Mouse (Mus musculus) embryonic stem cell, embryonic (primary cell): ENCODE data around the gene Eif5a.

Experiments used
- CTCF ChIA-PET, 4 experiments: fragments of 300-600 bp in 2 of 4; fragments of 350-600 bp in 2 of 4; sonication (Branson Sonifier 250); formaldehyde crosslinking; loops; one replicate each; lab custom pipeline; 2022; ENCODE audit warnings: inconsistent platforms in 2 of 4; lab: Charles Lee
- POLR2A ChIA-PET, 4 experiments: fragments of 300-600 bp in 2 of 4; fragments of 350-600 bp in 2 of 4; sonication (Branson Sonifier 250); formaldehyde crosslinking; loops; one replicate each; lab custom pipeline; 2022; ENCODE audit warnings: antibody characterized with exemption in 4 of 4, inconsistent platforms in 1 of 4; lab: Charles Lee

Eif5a gene

GRCm38 (mm10) chr11:69886907-69887635, 34.7 kb downstream of the Eif5a start:
- ChIA-PET POLR2A (interaction anchor here in 3 of 4 experiments (0.5 to 7.8 kb wide), 27 partner anchors 9 to 333 kb away, joined by 3 to 53 read pairs (median 4); partner anchors contain the start of genes Eif5a (in 3 of the 3), 2810408A11Rik (in 2 of the 3), Neurl4 (in 2 of the 3) and Tmem95 (in 2 of the 3)), CTCF (interaction anchor here (0.5 to 4.2 kb wide), 40 partner anchors 8 to 459 kb away, joined by 3 to 28 read pairs (median 4); partner anchors contain the start of genes 2810408A11Rik (in 2 of the 4), Neurl4 (in 2 of the 4), Slc2a4 (in 2 of the 4) and Tmem95 (in 2 of the 4))

GRCm38 (mm10) chr11:69884663-69885062, 37.1 kb downstream of the Eif5a start:
- POLR2A ChIA-PET = interaction anchor here in 1 of 4 experiments (1.9 kb wide), 1 partner anchor 125 kb away, joined by 8 read pairs; no protein-coding TSS in a partner anchor

GRCm38 (mm10) chr11:69884240-69884639, 37.5 kb downstream of the Eif5a start:
- ChIA-PET CTCF (interaction anchor here in 2 of 4 experiments (0.7 to 4.2 kb wide), 11 partner anchors 8 to 150 kb away, joined by 3 to 28 read pairs (median 4); partner anchors contain the start of genes Tmem102 (in 1 of the 2), Tmem95 (in 1 of the 2) and Ybx2 (in 1 of the 2)), POLR2A (interaction anchor here in 2 of 4 experiments (0.6 to 1.9 kb wide), 5 partner anchors 14 to 125 kb away, joined by 3 to 8 read pairs (median 4); partner anchors contain the start of genes Nlgn2 (in 2 of the 2), Eif5a (in 1 of the 2) and Tmem256 (in 1 of the 2))

More at GRCm38 (mm10) chr11:69884663-69885062, 37.1 kb downstream of the Eif5a start:
- CTCF ChIA-PET = interaction anchor here in 2 of 4 experiments (1.0 to 4.2 kb wide), 4 partner anchors 8 to 150 kb away, joined by 3 to 28 read pairs (median 4); partner anchors contain the start of gene Tmem95 (in 1 of the 2)

- ChIA-PET CTCF (interaction anchor here (0.5 to 4.0 kb wide), 23 partner anchors 12 to 1086 kb away, joined by 3 to 51 read pairs (median 4); partner anchors contain the start of genes 2810408A11Rik (in 1 of the 4), Acap1 (in 1 of the 4), Mpdu1 (in 1 of the 4) and Neurl4 (in 1 of the 4)), POLR2A (interaction anchor here in 3 of 4 experiments (0.5 to 7.2 kb wide), 11 partner anchors 8 to 279 kb away, joined by 3 to 61 read pairs (median 4); partner anchors contain the start of genes Eif5a (in 2 of the 3), Nlgn2 (in 2 of the 3), 2810408A11Rik (in 1 of the 3) and Gps2 (in 1 of the 3))
Measured at GRCm38 (mm10) chr11:69883527-69884151, 38.1 kb downstream of the Eif5a start.

- CTCF ChIA-PET = interaction anchor here (0.5 to 4.0 kb wide), 21 partner anchors 13 to 1087 kb away, joined by 3 to 51 read pairs (median 4); partner anchors contain the start of genes 2810408A11Rik (in 1 of the 4), Acap1 (in 1 of the 4), Mpdu1 (in 1 of the 4) and Neurl4 (in 1 of the 4)
- POLR2A ChIA-PET = interaction anchor here in 3 of 4 experiments (0.5 to 7.2 kb wide), 11 partner anchors 8 to 278 kb away, joined by 3 to 61 read pairs (median 4); partner anchors contain the start of genes Eif5a (in 2 of the 3), 2810408A11Rik (in 1 of the 3), Gps2 (in 1 of the 3) and Neurl4 (in 1 of the 3)
Measured at GRCm38 (mm10) chr11:69883066-69883465, 38.7 kb downstream of the Eif5a start.

GRCm38 (mm10) chr11:69881787-69882670, 39.7 kb downstream of the Eif5a start:
- POLR2A ChIA-PET = interaction anchor here in 2 of 4 experiments (1.1 to 7.2 kb wide), 12 partner anchors 13 to 113 kb away, joined by 3 to 61 read pairs (median 4); partner anchors contain the start of genes 2810408A11Rik (in 2 of the 2), Eif5a (in 2 of the 2), Neurl4 (in 2 of the 2) and Ctdnep1 (in 1 of the 2)
- CTCF ChIA-PET = interaction anchor here in 3 of 4 experiments (0.6 to 4.0 kb wide), 16 partner anchors 10 to 159 kb away, joined by 3 to 51 read pairs (median 7); partner anchors contain the start of genes Slc2a4 (in 2 of the 3), 2810408A11Rik (in 1 of the 3), Dvl2 (in 1 of the 3) and Eif5a (in 1 of the 3)

GRCm38 (mm10) chr11:69880853-69881603, 40.7 kb downstream of the Eif5a start, which contains the start of gene Kctd11:
TSS of gene Kctd11 (minus strand) at chr11:69881406.
- CTCF ChIA-PET = interaction anchor here (0.5 to 4.0 kb wide), 43 partner anchors 9 to 709 kb away, joined by 3 to 51 read pairs (median 4); partner anchors contain the start of genes Acap1 (in 2 of the 4), Slc2a4 (in 2 of the 4), 2810408A11Rik (in 1 of the 4) and Dvl2 (in 1 of the 4)
- POLR2A ChIA-PET = interaction anchor here in 3 of 4 experiments (0.5 to 7.2 kb wide), 38 partner anchors 12 to 301 kb away, joined by 3 to 61 read pairs (median 3); partner anchors contain the start of genes 2810408A11Rik (in 3 of the 3), Eif5a (in 3 of the 3), Neurl4 (in 3 of the 3) and Polr2a (in 2 of the 3)

GRCm38 (mm10) chr11:69880506-69880852, 41.3 kb downstream of the Eif5a start:
- ChIA-PET POLR2A (interaction anchor here in 3 of 4 experiments (0.5 to 7.2 kb wide), 36 partner anchors 10 to 300 kb away, joined by 3 to 61 read pairs (median 3); partner anchors contain the start of genes Eif5a (in 3 of the 3), Neurl4 (in 3 of the 3), 2810408A11Rik (in 2 of the 3) and Polr2a (in 2 of the 3)), CTCF (interaction anchor here (0.5 to 4.0 kb wide), 38 partner anchors 9 to 709 kb away, joined by 3 to 51 read pairs (median 4); partner anchors contain the start of genes Acap1 (in 2 of the 4), Slc2a4 (in 2 of the 4), 2810408A11Rik (in 1 of the 4) and Eif5a (in 1 of the 4))

- CTCF ChIA-PET = interaction anchor here (0.8 to 4.0 kb wide), 27 partner anchors 7 to 150 kb away, joined by 3 to 51 read pairs (median 5); partner anchors contain the start of genes Acap1 (in 2 of the 4), Slc2a4 (in 2 of the 4), Eif5a (in 1 of the 4) and Tmem102 (in 1 of the 4)
- POLR2A ChIA-PET = interaction anchor here in 3 of 4 experiments (0.5 to 7.2 kb wide), 27 partner anchors 12 to 300 kb away, joined by 3 to 61 read pairs (median 4); partner anchors contain the start of genes Tmem102 (in 3 of the 3), Eif5a (in 2 of the 3), Polr2a (in 2 of the 3) and 2810408A11Rik (in 1 of the 3)
Measured at GRCm38 (mm10) chr11:69879711-69880110, 42.0 kb downstream of the Eif5a start.

- ChIA-PET CTCF (interaction anchor here (0.6 to 3.3 kb wide), 14 partner anchors 8 to 179 kb away, joined by 3 to 38 read pairs (median 8); partner anchors contain the start of genes Tmem102 (in 2 of the 4), Eif5a (in 1 of the 4) and Slc2a4 (in 1 of the 4)), POLR2A (interaction anchor here in 3 of 4 experiments (0.7 to 7.2 kb wide), 22 partner anchors 8 to 150 kb away, joined by 3 to 61 read pairs (median 6); partner anchors contain the start of genes 2810408A11Rik (in 3 of the 3), Neurl4 (in 3 of the 3), Nlgn2 (in 2 of the 3) and Tmem102 (in 2 of the 3))
Measured at GRCm38 (mm10) chr11:69878952-69879351, 42.8 kb downstream of the Eif5a start.

- CTCF ChIA-PET = interaction anchor here (0.5 to 3.6 kb wide), 27 partner anchors 8 to 1954 kb away, joined by 3 to 38 read pairs (median 4); partner anchors contain the start of genes Tmem102 (in 2 of the 4), Eif5a (in 1 of the 4) and Slc2a4 (in 1 of the 4)
- POLR2A ChIA-PET = interaction anchor here in 3 of 4 experiments (0.6 to 7.2 kb wide), 37 partner anchors 8 to 781 kb away, joined by 3 to 61 read pairs (median 7); partner anchors contain the start of genes 2810408A11Rik (in 3 of the 3), Eif5a (in 3 of the 3), Neurl4 (in 3 of the 3) and Tmem102 (in 3 of the 3)
Measured at GRCm38 (mm10) chr11:69878399-69878798, 43.4 kb downstream of the Eif5a start.

GRCm38 (mm10) chr11:69877878-69878277, 43.9 kb downstream of the Eif5a start, which contains the start of gene Tmem95:
TSS of gene Tmem95 (minus strand) at chr11:69878018.
- CTCF ChIA-PET = interaction anchor here (0.6 to 3.6 kb wide), 37 partner anchors 9 to 1953 kb away, joined by 3 to 38 read pairs (median 4); partner anchors contain the start of genes 2810408A11Rik (in 2 of the 4), Neurl4 (in 2 of the 4), Tmem102 (in 2 of the 4) and Eif5a (in 1 of the 4)
- POLR2A ChIA-PET = interaction anchor here (0.5 to 7.2 kb wide), 63 partner anchors 9 to 781 kb away, joined by 3 to 61 read pairs (median 6); partner anchors contain the start of genes 2810408A11Rik (in 3 of the 4), Eif5a (in 3 of the 4), Neurl4 (in 3 of the 4) and Tnk1 (in 3 of the 4)

GRCm38 (mm10) chr11:69876867-69877266, 44.9 kb downstream of the Eif5a start:
- ChIA-PET POLR2A (interaction anchor here (0.6 to 7.2 kb wide), 84 partner anchors 8 to 551 kb away, joined by 3 to 61 read pairs (median 5); partner anchors contain the start of genes 2810408A11Rik (in 3 of the 4), Eif5a (in 3 of the 4), Neurl4 (in 3 of the 4) and Tmem102 (in 3 of the 4)), CTCF (interaction anchor here (0.5 to 3.6 kb wide), 71 partner anchors 9 to 866 kb away, joined by 3 to 38 read pairs (median 4); partner anchors contain the start of genes Tmem102 (in 4 of the 4), 2810408A11Rik (in 2 of the 4), Neurl4 (in 2 of the 4) and Tnk1 (in 2 of the 4))
